Mouse (Mus musculus) limb, embryonic 14.5 days (tissue): ENCODE measurements around the gene Nudt3. TPM values are rescaled to one million over a fixed set of nuclear protein-coding genes. Genes with fewer than 3 reads are reported as not detected.

Experiments
- ATAC-seq: fragments of 200-750 bp; cut with Nextera tagmentation; 2 replicates; pipeline ENCODE4 v1.8.0; 2017; ENCODE audit warnings: low read depth, moderate number of reproducible peaks, moderate TSS enrichment; ENCODE audit not compliant: low FRiP score
- DNase-seq: peaks from one replicate; pipeline ENCODE4 v3.0.0-alpha.2; 2015; ENCODE audit warnings: low spot score
- H3K27ac ChIP-seq: fragments of 300-500 bp; sonication (generic); replicated peaks from 2 replicates; pipeline ENCODE4 v1.5.1; 2014; ENCODE audit warnings: low read depth, mild to moderate bottlenecking, low read length, moderate library complexity, mixed read lengths
- H3K27me3 ChIP-seq: fragments of 300-500 bp; sonication (generic); 2 replicates; pipeline ENCODE4 v1.6.1; 2014; ENCODE audit warnings: low read length, mixed read lengths; ENCODE audit not compliant: control insufficient read depth, insufficient read depth
- H3K36me3 ChIP-seq: fragments of 300-500 bp; sonication (generic); 2 replicates; pipeline ENCODE4 v1.6.1; 2014; ENCODE audit warnings: mild to moderate bottlenecking, low read length, moderate library complexity, mixed read lengths; ENCODE audit not compliant: control insufficient read depth, insufficient read depth
- H3K4me1 ChIP-seq: fragments of 300-500 bp; sonication (generic); 2 replicates; pipeline ENCODE4 v1.6.1; 2014; ENCODE audit warnings: antibody characterized with exemption, low read length, mixed read lengths; ENCODE audit not compliant: control insufficient read depth, insufficient read depth
- H3K4me2 ChIP-seq: fragments of 300-500 bp; sonication (generic); replicated peaks from 2 replicates; pipeline ENCODE4 v1.6.1; 2014; ENCODE audit warnings: low read depth, mild to moderate bottlenecking, low read length, moderate library complexity; ENCODE audit not compliant: severe bottlenecking
- H3K4me3 ChIP-seq: fragments of 300-500 bp; sonication (generic); replicated peaks from 2 replicates; pipeline ENCODE4 v1.5.1; 2014; ENCODE audit warnings: low read length
- H3K9ac ChIP-seq: fragments of 300-500 bp; sonication (generic); 2 replicates; pipeline ENCODE4 v1.6.1; 2014; ENCODE audit warnings: mild to moderate bottlenecking, low read depth, low read length, moderate library complexity; ENCODE audit not compliant: severe bottlenecking
- H3K9me3 ChIP-seq: fragments of 300-500 bp; sonication (generic); 2 replicates; pipeline ENCODE4 v1.6.1; 2016; ENCODE audit warnings: low read length; ENCODE audit not compliant: control insufficient read depth
- POLR2A ChIP-seq: fragments of 200-500 bp; IDR thresholded peaks from 2 replicates; pipeline ENCODE4 v1.8.0; 2012; ENCODE audit warnings: inconsistent platforms, mild to moderate bottlenecking, moderate library complexity, borderline replicate concordance; ENCODE audit not compliant: insufficient read depth, insufficient read length; ENCODE audit errors: extremely low read depth
- WGBS: fragments of 180-500 bp; shearing (Covaris S2); extraction: QIAGEN DNeasy Blood & Tissue Kit; methylation state at CpG from one replicate; pipeline ENCODE4 v1.1.7; 2014; 5-methylcytosine and 5-hydroxymethylcytosine counted together
- polyA plus RNA-seq, 2 experiments: library from polyadenylated mRNA; depleted of rRNA in 1 of 2; stranded (reverse) in 1 of 2; unstranded in 1 of 2; fragments of >200 nt; fragmentation: Nextera tagmentation in 1 of 2; extraction: Ambion mirVana in 1 of 2; gene quantifications; 2 replicates each; pipeline versions ENCODE4 v1.2.1 to v1.2.3; 2012 to 2014

The Nudt3 gene
- polyA plus RNA-seq, 2 experiments, result 36.8 to 121 TPM

DNA sequence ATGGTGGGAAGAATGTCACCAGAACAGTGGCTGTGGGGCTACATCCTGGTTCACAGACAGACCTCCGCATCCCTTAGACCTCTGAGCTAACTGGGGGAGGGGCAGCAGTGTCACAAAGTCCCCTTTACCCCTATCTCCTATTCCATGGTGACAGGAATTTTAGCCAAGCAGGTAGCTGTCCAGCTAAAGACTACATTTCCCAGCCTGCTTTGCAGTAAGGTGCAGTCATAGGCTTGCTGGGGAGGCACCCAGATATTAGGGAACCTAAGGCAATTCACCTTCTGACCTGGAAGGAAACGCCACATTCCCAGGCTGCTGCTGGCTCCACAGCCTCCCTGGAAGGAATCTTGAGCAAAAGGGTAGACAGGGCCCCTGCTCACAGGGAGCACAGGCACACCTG, 82.0 kb downstream of the Nudt3 start:
- ATAC-seq, result no peak
- WGBS, result 69% methylated on average over 2 of the region's 2 CpGs
- Histone ChIP-seq H3K4me1 (no peaks in the 10 kb centered on the region), H3K4me3 (no peak overlapping the region), H3K27me3 (no peaks in the 10 kb centered on the region), H3K36me3 (no peaks in the 10 kb centered on the region), H3K9me3 (no peaks in the 10 kb centered on the region), H3K9ac (no peak overlapping the region), H3K27ac (no peak overlapping the region), H3K4me2 (no peak overlapping the region)
- DNase-seq, result no peak
- TF ChIP-seq POLR2A, result no peak

DNA sequence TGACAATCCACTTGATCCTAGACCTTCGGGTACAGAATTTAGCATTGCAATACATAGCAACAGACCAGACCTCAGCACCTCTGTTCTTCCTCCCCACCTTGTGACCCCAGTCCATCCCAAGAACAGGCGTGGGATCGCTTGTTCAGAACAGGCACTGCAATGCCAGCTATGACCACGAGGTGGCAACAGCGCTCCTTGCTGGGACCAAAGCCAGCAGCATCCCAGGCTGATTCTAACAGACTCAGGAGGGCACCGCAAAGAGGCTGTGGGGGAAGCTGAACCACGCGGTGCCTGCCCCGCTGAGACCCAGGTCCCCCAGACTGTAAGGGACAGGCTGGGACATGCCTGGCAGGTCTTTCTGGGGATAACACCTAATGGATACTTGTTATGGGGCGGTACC, 88.6 kb downstream of the Nudt3 start:
- H3K4me2 ChIP-seq, result no peak overlapping the region
- peak; percentile 83 for DNase-seq
- H3K9ac ChIP-seq, result no peak overlapping the region
- H3K9me3 ChIP-seq, result no peaks in the 10 kb centered on the region
- no peak for ATAC-seq
- H3K4me1 ChIP-seq, result no peaks in the 10 kb centered on the region
- H3K4me3 ChIP-seq, result no peak overlapping the region
- H3K36me3 ChIP-seq, result no peaks in the 10 kb centered on the region
- no peak overlapping the region for H3K27ac ChIP-seq
- 0 out of 2 replicates have a peak, but pooled peaks have one; percentile 27 for TF ChIP-seq POLR2A
- 5% methylated on average over 10 of the region's 10 CpGs for WGBS
- H3K27me3 ChIP-seq, result no peaks in the 10 kb centered on the region

DNA sequence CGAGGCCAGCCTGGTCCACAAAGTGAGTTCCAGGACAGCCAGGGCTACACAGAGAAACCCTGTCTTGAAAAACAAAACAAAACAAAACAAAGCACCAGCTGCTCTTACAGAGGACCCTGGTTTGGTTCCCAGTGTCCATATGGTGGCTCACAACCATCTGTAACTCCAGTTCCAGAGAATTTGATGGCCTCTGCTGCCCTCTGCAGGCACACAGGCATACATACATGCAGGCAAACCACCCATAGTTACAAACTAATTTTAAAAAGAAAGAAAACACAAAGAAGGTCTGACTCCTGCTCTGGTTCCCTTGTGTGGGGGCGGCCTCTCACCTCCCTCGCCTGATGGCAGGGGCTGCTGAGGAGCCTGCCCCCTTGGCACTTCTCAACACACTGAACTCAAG, 89.9 kb downstream of the Nudt3 start:
- H3K4me3 ChIP-seq, result no peak overlapping the region
- no peaks in the 10 kb centered on the region for H3K4me1 ChIP-seq
- no peak for DNase-seq
- H3K9ac ChIP-seq, result no peak overlapping the region
- no peak overlapping the region for H3K27ac ChIP-seq
- H3K36me3 ChIP-seq, result no peaks in the 10 kb centered on the region
- H3K27me3 ChIP-seq, result no peaks in the 10 kb centered on the region
- 76% methylated on average over 3 of the region's 3 CpGs for WGBS
- H3K9me3 ChIP-seq, result no peaks in the 10 kb centered on the region
- no peak for ATAC-seq
- no peak overlapping the region for H3K4me2 ChIP-seq
- TF ChIP-seq POLR2A, result no peak

GRCm38 (mm10) chr17:27532095-27532494, 91.2 kb downstream of the Nudt3 start:
- Histone ChIP-seq H3K27me3 (no peaks in the 10 kb centered on the region), H3K4me2 (no peak overlapping the region), H3K27ac (no peak overlapping the region), H3K4me1 (no peaks in the 10 kb centered on the region), H3K36me3 (no peaks in the 10 kb centered on the region), H3K9me3 (no peaks in the 10 kb centered on the region), H3K9ac (no peak overlapping the region), H3K4me3 (no peak overlapping the region)
- ATAC-seq (no peak), DNase-seq (no peak)
- 87% methylated on average over 8 of the region's 8 CpGs for WGBS
- no peak for TF ChIP-seq POLR2A

Other genes starting within 250 kb of the Nudt3 start
- 1.6 and 2.2 TPM in 2 replicates for gene Grm4, start 102.1 kb downstream of the Nudt3 start, polyA plus RNA-seq (2012; rRNA removed)
- 0.75 and 1.0 TPM in 2 replicates for gene Grm4, start 102.1 kb downstream of the Nudt3 start, polyA plus RNA-seq (2014; fragmentation: Nextera tagmentation; extraction: Ambion mirVana)
- 196 and 250 TPM in 2 replicates for gene Hmga1, start 67.0 kb downstream of the Nudt3 start, polyA plus RNA-seq (2012; rRNA removed)
- 227 and 235 TPM in 2 replicates for gene Hmga1, start 67.0 kb downstream of the Nudt3 start, polyA plus RNA-seq (2014; fragmentation: Nextera tagmentation; extraction: Ambion mirVana)
- 24.1 and 28.0 TPM in 2 replicates for gene AI413582, start 57.7 kb downstream of the Nudt3 start, polyA plus RNA-seq (2012; rRNA removed)
- gene AI413582, start 57.7 kb downstream of the Nudt3 start, polyA plus RNA-seq (2014; fragmentation: Nextera tagmentation; extraction: Ambion mirVana), result 31.4 and 31.9 TPM in 2 replicates
- gene RPS10-NUDT3, start 11.7 kb upstream of the Nudt3 start, polyA plus RNA-seq (2012; rRNA removed), result 0.11 TPM in 1 of 2 replicates, not detected in the other
- gene RPS10-NUDT3, start 11.7 kb upstream of the Nudt3 start, polyA plus RNA-seq (2014; fragmentation: Nextera tagmentation; extraction: Ambion mirVana), result not detected in 2 replicates
- gene Rps10, start 13.2 kb upstream of the Nudt3 start, polyA plus RNA-seq (2012; rRNA removed), result 1,839 and 1,928 TPM in 2 replicates
- 1,149 and 1,160 TPM in 2 replicates for gene Rps10, start 13.2 kb upstream of the Nudt3 start, polyA plus RNA-seq (2014; fragmentation: Nextera tagmentation; extraction: Ambion mirVana)
- gene Pacsin1, start 32.0 kb upstream of the Nudt3 start, polyA plus RNA-seq (2012; rRNA removed), result 2.4 and 3.3 TPM in 2 replicates
- gene Pacsin1, start 32.0 kb upstream of the Nudt3 start, polyA plus RNA-seq (2014; fragmentation: Nextera tagmentation; extraction: Ambion mirVana), result 3.3 and 4.5 TPM in 2 replicates
- 0.52 and 0.67 TPM in 2 replicates for gene Spdef, start 105.5 kb upstream of the Nudt3 start, polyA plus RNA-seq (2012; rRNA removed)
- gene Spdef, start 105.5 kb upstream of the Nudt3 start, polyA plus RNA-seq (2014; fragmentation: Nextera tagmentation; extraction: Ambion mirVana), result 0.39 TPM in 1 of 2 replicates, not detected in the other
- 60.1 and 65.2 TPM in 2 replicates for gene D17Wsu92e, start 197.2 kb upstream of the Nudt3 start, polyA plus RNA-seq (2012; rRNA removed)
- 20.3 and 21.3 TPM in 2 replicates for gene D17Wsu92e, start 197.2 kb upstream of the Nudt3 start, polyA plus RNA-seq (2014; fragmentation: Nextera tagmentation; extraction: Ambion mirVana)
- 228 and 238 TPM in 2 replicates for gene Snrpc, start 214.7 kb upstream of the Nudt3 start, polyA plus RNA-seq (2012; rRNA removed)
- 286 and 308 TPM in 2 replicates for gene Snrpc, start 214.7 kb upstream of the Nudt3 start, polyA plus RNA-seq (2014; fragmentation: Nextera tagmentation; extraction: Ambion mirVana)
- 13.5 and 15.6 TPM in 2 replicates for gene Uhrf1bp1, start 232.9 kb upstream of the Nudt3 start, polyA plus RNA-seq (2012; rRNA removed)
- 8.0 TPM in 2 replicates for gene Uhrf1bp1, start 232.9 kb upstream of the Nudt3 start, polyA plus RNA-seq (2014; fragmentation: Nextera tagmentation; extraction: Ambion mirVana)